Mouse (Mus musculus) telencephalon, adult 2 months (tissue): ENCODE results near the gene Kcne1l.

Source experiments
- DNase-seq: peaks from one replicate; pipeline ENCODE4 v3.0.0-alpha.2; 2011; ENCODE audit warnings: low read depth, low spot score

Kcne1l gene

GRCm38 (mm10) chrX:142305869-142306581 lies at the start of gene Kcne1l:
Gene Kcne1l (minus strand): TSS chrX:142306294.
- no peak for DNase-seq

- DNase-seq: no peak
Measured at GRCm38 (mm10) chrX:142336207-142336606, 30.1 kb upstream of the Kcne1l start.

GRCm38 (mm10) chrX:142335502-142335901 lies 29.4 kb upstream of the Kcne1l start:
- no peak for DNase-seq

- DNase-seq: no peak
Measured at GRCm38 (mm10) chrX:142325760-142326159, 19.7 kb upstream of the Kcne1l start.

- DNase-seq: no peak
Measured at GRCm38 (mm10) chrX:142316106-142316505, 10.0 kb upstream of the Kcne1l start.

GRCm38 (mm10) chrX:142315270-142315669 lies 9.2 kb upstream of the Kcne1l start:
- DNase-seq: no peak

- DNase-seq: peak; percentile 62
Measured at GRCm38 (mm10) chrX:142314307-142315024, 8.4 kb upstream of the Kcne1l start.

- no peak for DNase-seq
Measured at GRCm38 (mm10) chrX:142310431-142310830, 4.3 kb upstream of the Kcne1l start.

- no peak for DNase-seq
Measured at GRCm38 (mm10) chrX:142305010-142305868, 855 bp downstream of the Kcne1l start.

- no peak for DNase-seq
Measured at GRCm38 (mm10) chrX:142304592-142304991, 1.5 kb downstream of the Kcne1l start.

- no peak for DNase-seq
Measured at GRCm38 (mm10) chrX:142303456-142303855, 2.6 kb downstream of the Kcne1l start.

- no peak for DNase-seq
Measured at GRCm38 (mm10) chrX:142285905-142286304, 20.2 kb downstream of the Kcne1l start.

GRCm38 (mm10) chrX:142276573-142276972 lies 29.5 kb downstream of the Kcne1l start:
- DNase-seq: no peak

GRCm38 (mm10) chrX:142276031-142276430 lies 30.1 kb downstream of the Kcne1l start:
- no peak for DNase-seq
